Mouse (Mus musculus): ENCODE data around the gene 1700061G19Rik.

1700061G19Rik gene

GRCm38 (mm10) chr17:56925998-56926397, 50.7 kb downstream of the 1700061G19Rik start:
- no peak for DNase-seq (ENCODE audit: low read depth, low spot score)

- no peak for DNase-seq (ENCODE audit: low read depth, low spot score)
These were observed 53.8 kb downstream of the 1700061G19Rik start for GRCm38 (mm10) chr17:56929101-56929500.

GRCm38 (mm10) chr17:56929530-56929929, 54.3 kb downstream of the 1700061G19Rik start:
- DNase-seq (ENCODE audit: low read depth, low spot score), result no peak

- DNase-seq (ENCODE audit: low read depth, low spot score), result peak; percentile 80
These were observed 54.7 kb downstream of the 1700061G19Rik start for GRCm38 (mm10) chr17:56930026-56930425.

- no peak for DNase-seq (ENCODE audit: low read depth, low spot score)
These were observed 58.1 kb downstream of the 1700061G19Rik start for GRCm38 (mm10) chr17:56933395-56933794.

GRCm38 (mm10) chr17:56934545-56935330, 59.5 kb downstream of the 1700061G19Rik start:
- DNase-seq (ENCODE audit: low read depth, low spot score), result peak; percentile 51

- peak; percentile 85 for DNase-seq (ENCODE audit: low read depth, low spot score)
These were observed 60.3 kb downstream of the 1700061G19Rik start, which contains the start of gene Mllt1 for GRCm38 (mm10) chr17:56935363-56936131. Gene Mllt1 (minus strand): TSS chr17:56935415.

- no peak for DNase-seq (ENCODE audit: low read depth, low spot score)
These were observed 61.5 kb downstream of the 1700061G19Rik start for GRCm38 (mm10) chr17:56936731-56937130.

Measured in 3T3-L1 (cell line).